Mouse (Mus musculus): ENCODE measurements around the gene Agrn.
"Not testable (repeated sequence)": the region's sequence is repeated elsewhere in the genome, so short reads cannot be mapped to it uniquely, and the experiment has no call there.

Agrn gene

DNA sequence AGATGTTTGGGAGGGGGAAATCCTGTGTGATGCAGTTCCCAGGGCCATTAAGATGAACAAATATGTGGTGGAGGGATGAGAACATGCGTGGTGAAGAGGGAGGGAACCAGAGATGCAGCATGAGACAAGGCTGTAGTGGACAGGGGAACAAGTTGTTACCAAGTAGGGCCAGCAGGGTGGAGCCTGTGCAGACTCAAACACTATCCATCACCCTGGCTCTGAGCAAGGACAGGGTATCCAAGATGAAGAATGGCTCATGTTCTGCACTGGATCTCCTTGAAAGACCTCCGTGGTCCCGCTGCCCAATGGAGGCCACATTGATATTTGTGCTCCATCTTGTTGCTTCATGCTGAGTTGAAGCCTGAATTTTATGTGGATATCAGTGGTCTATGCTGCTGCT lies 42.5 kb downstream of the Agrn start:
- CTCF ChIA-PET, result no interaction called here

DNA sequence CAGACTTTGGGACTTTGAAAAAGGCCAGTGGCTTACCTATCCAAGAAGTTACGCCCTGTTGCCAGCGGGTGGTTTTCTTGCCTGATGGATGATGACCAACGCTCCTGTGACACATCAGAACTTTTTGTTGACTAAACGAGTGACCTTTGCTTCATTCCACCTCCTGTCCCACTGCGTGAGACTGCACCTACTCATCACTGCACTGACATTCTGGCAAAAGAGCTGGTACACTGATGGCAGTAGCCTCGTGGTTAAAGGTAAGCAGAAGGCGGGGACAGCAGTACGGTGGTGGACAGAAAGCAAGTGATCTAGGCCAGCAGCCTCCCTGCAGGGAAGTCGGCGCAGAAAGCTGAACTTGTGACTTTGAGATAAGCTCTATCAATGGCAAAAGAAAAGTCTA lies 46.4 kb downstream of the Agrn start:
- CTCF ChIA-PET, result not testable (repeated sequence)

DNA sequence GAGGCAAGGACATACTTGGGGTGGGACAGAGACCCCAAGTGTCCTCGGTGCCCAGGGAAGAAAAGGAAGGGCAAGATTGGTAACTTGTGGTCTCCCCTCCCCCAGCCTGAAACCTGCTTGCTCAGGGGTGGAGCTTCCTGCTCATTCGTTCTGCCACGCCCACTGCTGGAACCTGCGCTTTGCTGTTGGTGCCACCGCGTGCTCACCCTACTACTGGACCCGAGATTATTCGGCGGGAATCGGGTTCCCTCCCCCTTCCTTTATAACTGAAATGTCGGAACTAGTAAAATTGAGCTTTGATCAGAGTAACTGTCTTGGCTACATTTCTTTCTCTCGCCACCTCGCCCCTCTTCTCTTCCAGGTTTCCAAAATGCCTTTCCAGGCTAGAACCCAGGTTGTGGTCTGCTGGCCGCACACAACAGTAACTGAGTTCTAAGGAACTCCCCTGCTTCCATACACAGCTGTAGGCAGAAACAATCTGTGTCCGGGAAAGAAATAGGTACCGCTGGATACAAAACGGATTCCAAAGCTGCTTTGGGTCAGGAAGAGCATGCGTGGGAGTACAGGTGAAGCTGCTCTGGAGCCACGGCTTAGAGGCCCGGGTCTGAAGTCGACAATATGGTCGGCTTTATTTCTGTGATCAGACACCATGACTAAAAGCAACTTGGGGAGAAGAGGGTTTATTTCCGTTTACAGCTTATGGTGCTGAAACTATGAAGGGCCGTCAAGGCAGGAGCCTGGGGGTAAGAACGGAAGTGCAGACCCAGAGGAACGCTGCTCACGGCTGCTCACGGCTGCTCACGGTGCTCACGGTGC lies 60.8 kb downstream of the Agrn start:
- CTCF ChIA-PET, result no interaction called here

DNA sequence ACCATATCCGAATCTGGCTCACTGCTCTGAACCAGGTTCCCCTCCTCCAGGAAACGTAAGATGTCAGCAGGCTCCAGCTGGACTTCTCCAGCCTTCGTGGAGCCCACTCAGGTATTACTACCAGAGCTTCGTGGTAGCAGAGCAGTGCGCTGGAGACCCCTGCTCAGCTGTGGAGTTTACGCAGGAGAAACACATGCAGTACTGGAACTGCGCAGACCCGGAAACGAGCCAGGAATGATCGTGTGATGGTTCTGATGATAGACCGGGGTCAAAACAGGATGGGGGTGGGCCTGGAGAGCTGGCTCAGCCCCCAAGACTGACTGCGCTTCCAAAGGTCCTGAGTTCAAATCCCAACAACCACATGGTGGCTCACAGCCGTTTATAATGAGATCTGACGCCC lies 61.5 kb downstream of the Agrn start:
- CTCF ChIA-PET, result no interaction called here

- CTCF ChIA-PET, result no interaction called here
Observed at GRCm38 (mm10) chr4:156135112-156135511, 62.2 kb downstream of the Agrn start.

DNA sequence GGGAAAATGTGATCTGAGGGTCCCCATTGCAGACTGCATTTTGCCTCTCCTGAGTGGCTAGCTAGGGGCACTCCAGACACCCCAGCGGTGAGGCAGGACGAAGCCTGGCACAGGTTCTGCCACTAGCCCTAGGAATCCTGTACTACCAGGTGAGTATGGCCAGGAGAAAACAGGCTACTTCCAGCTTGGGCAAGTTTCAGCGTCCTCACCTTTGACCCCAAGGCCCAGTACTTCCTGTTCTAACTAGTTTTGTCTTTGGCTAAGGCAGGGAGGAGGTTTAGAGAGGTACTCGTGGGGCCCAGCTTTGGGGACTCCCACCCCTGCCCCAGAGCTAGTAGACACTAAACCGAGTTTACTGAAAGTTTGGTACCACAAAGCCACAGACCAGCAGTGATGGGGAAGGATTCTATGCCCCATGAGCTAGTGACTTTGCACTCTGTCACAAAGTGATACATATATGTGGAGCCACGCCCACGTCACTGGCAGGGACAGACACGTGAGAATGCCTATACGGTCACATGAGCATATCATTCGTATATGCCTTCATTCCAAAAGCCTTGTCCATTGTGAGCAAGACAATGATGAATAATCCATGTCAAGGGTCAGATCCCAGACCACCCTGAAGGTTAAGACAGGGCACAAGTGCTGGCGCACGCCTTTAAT lies 63.2 kb downstream of the Agrn start:
- CTCF ChIA-PET, result no interaction called here

DNA sequence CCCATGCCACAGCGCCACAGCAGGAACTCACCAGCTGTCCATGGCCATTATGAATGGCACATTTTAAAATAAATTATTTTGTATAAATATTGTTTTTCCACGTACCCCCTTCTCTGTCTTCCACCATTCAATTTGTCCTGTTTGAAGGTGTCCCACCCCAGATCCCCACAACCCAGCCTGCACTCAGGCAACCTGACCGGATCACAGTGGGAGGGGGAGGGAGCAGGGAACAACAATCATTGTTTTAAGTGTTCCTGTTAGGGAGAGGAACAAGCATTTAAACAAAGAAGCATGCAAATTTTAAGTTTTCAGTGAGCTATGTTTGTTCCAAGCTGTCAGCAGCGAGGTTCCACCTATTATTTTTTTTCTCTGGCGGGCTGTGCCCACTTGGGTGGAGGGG lies 64.0 kb downstream of the Agrn start:
- CTCF ChIA-PET, result no interaction called here

- CTCF ChIA-PET, result no interaction called here
Observed at GRCm38 (mm10) chr4:156130940-156131339, 66.3 kb downstream of the Agrn start.

DNA sequence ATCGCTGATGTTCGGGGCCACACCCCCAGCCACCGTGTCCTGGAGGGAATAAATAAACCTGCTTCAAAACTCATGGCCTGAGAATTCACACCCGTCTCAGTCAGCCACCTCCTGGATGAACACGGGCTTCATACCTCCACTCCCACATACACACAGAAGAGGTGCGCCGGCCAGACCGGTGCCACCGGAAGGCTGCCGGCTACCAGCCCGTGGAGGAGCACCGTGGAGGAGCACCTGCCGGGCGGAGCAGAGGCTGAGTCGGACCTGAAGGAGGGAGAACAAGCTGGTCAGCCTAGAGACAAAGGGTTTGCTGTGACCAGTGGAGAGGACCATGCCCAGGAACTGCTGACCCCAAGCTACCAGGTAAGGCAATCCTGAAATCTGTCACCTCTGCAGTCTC lies 66.9 kb downstream of the Agrn start, which contains the start of gene Rnf223:
TSS of gene Rnf223 (plus strand) at position 78 of the 400 bp plus-strand sequence.
- CTCF ChIA-PET, result no interaction called here

GRCm38 (mm10) chr4:156128746-156129145 lies 68.5 kb downstream of the Agrn start:
- CTCF ChIA-PET, result no interaction called here

GRCm38 (mm10) chr4:156126841-156127240 lies 70.4 kb downstream of the Agrn start:
- CTCF ChIA-PET, result no interaction called here

DNA sequence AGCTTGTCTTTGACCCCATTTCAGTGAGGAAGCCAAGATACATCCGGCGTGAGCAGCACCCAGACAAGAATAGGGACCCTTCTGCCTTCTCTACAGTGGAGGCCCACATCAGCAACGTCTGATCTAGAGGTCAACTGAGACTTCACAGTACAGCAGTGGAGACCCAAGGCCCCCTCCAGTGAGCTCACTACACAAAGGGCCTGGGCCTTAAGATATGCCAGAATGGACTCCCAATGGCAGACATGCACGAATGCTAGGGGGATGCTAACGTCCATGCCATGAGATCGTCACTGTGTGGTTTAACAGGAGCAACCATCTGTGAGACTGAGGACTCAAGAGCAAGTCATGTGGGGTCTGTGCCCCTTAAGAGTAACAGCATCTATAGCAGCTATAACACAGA lies 71.9 kb downstream of the Agrn start:
- CTCF ChIA-PET, result no interaction called here

GRCm38 (mm10) chr4:156124077-156124476 lies 73.2 kb downstream of the Agrn start:
- CTCF ChIA-PET, result no interaction called here

Data from spleen, embryonic (tissue).